Mouse (Mus musculus) kidney, adult 2 months (tissue): ENCODE data around the gene Nme4.

ENCODE experiments used
- CTCF ChIP-seq: fragments of 200-500 bp; conservative IDR thresholded peaks from 2 replicates; pipeline ENCODE4 v1.5.1; 2011; ENCODE audit warnings: low read depth, mild to moderate bottlenecking, control low read depth, low read length, moderate library complexity, mixed read lengths; ENCODE audit not compliant: insufficient read depth, insufficient read length
- POLR2A ChIP-seq: fragments of 200-500 bp; IDR thresholded peaks from one replicate; pipeline ENCODE4 v1.6.1; 2011; ENCODE audit warnings: low read depth, low read length, control low read depth

DNA sequence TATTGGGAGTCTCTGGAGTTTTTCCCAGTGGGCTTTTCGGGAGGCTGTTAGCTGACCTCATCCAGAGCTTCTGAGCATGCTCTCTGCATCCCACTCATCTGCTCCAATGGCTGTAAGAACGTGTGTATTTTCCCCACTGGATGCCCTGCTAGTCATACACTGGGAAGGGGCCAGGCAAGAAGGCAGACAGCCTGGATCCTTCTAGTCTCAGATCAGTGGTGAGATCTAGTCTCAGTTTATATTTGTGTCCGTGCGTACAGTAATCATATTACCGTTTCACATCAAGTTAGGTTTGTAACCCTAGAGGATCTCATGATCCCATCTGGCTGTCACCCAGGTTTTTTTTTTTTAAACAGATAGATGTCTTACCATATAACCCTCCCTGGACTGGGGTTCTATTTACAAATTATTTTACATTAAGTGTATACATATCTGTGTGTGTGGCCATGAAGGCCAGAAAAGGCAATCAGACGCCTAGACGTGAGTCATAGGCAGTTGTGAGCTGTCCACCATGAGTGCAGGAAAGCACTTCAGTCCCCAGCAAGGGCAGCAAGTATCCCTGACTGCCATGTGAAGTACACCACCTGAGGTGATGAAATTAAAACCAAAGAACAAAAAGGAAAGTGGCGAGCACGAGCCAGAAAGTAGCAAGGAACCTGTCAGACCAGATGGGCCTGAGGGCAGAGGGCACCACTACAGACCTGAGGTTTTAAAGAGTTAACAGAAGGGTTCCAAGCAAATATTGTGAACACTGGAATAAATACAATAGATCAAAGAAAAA is 37.4 kb downstream of the Nme4 start:
- TF ChIP-seq CTCF (no peak), POLR2A (no peak)
